Mouse (Mus musculus) induced T-regulatory cell, adult 2 months (primary cell): Measurements from ENCODE around the gene Ube2o.
A peak's percentile ranks its signal among the peaks of the same experiment; 100 is the strongest.

Source experiments
- DNase-seq: peaks from one replicate; pipeline ENCODE4 v3.0.0-alpha.2; 2012; ENCODE audit warnings: low read depth

Gene Ube2o

GRCm38 (mm10) chr11:116581376-116581814 is at the start of gene Ube2o:
Gene Ube2o (minus strand): TSS chr11:116581447.
- peak; percentile 95 for DNase-seq

GRCm38 (mm10) chr11:116630171-116630965 is 49.1 kb upstream of the Ube2o start:
- DNase-seq, result no peak

- DNase-seq, result no peak
These were observed 48.2 kb upstream of the Ube2o start for GRCm38 (mm10) chr11:116629472-116629871.

GRCm38 (mm10) chr11:116628712-116629111 is 47.5 kb upstream of the Ube2o start:
- DNase-seq, result peak; percentile 95

GRCm38 (mm10) chr11:116627072-116628020 is 46.1 kb upstream of the Ube2o start:
- DNase-seq, result peak; percentile 67

- no peak for DNase-seq
These were observed 45.2 kb upstream of the Ube2o start, which contains the start of gene Rhbdf2 for GRCm38 (mm10) chr11:116626299-116627071. Gene Rhbdf2 (minus strand): TSS chr11:116627019.

GRCm38 (mm10) chr11:116625081-116626000 is 44.1 kb upstream of the Ube2o start:
- DNase-seq, result peak; percentile 87

- peak; percentile 92 for DNase-seq
These were observed 43.0 kb upstream of the Ube2o start for GRCm38 (mm10) chr11:116624131-116624832.

- DNase-seq, result peak; percentile 70
These were observed 42.3 kb upstream of the Ube2o start for GRCm38 (mm10) chr11:116623281-116624124.

GRCm38 (mm10) chr11:116621258-116621704 is 40.0 kb upstream of the Ube2o start:
- DNase-seq, result no peak

GRCm38 (mm10) chr11:116620559-116621253 is 39.5 kb upstream of the Ube2o start:
- peak; percentile 31 for DNase-seq

- DNase-seq, result no peak
These were observed 38.8 kb upstream of the Ube2o start for GRCm38 (mm10) chr11:116620073-116620472.

GRCm38 (mm10) chr11:116619561-116619960 is 38.3 kb upstream of the Ube2o start:
- DNase-seq, result no peak

- no peak for DNase-seq
These were observed 37.9 kb upstream of the Ube2o start for GRCm38 (mm10) chr11:116619156-116619555.

- peak; percentile 33 for DNase-seq
These were observed 37.4 kb upstream of the Ube2o start for GRCm38 (mm10) chr11:116618666-116619065.

- DNase-seq, result peak; percentile 44
These were observed 36.4 kb upstream of the Ube2o start for GRCm38 (mm10) chr11:116617641-116618040.

GRCm38 (mm10) chr11:116616438-116617118 is 35.3 kb upstream of the Ube2o start:
- DNase-seq, result peak; percentile 71
